ENCODE assay signal across 8 mouse cellular contexts in genomic region chr4:150257252-150258204, GRCm38 (mm10). TPM values are rescaled to one million over a fixed set of nuclear protein-coding genes. Genes with fewer than 3 reads are reported as not detected.
DNase-seq lines count a peak whose midpoint lies in the region; ATAC-seq lines count a peak whose summit lies in the region.

No protein-coding gene starts in this region.

- no peak overlapping the region for H3K4me2 ChIP-seq in embryonic facial prominence, embryonic 13.5 days
- 0 out of 2 replicates have a peak overlapping the region, but pooled peaks have one; percentile 7 for H3K4me2 ChIP-seq in heart, embryonic 12.5 days
- no peak overlapping the region for H3K4me2 ChIP-seq in kidney, embryonic 15.5 days
- no peak overlapping the region for H3K4me2 ChIP-seq in liver, embryonic 12.5 days

- ATAC-seq in embryonic facial prominence, embryonic 13.5 days (ENCODE audit: insufficient number of reproducible peaks, insufficient read depth, low FRiP score, low TSS enrichment, low read depth): peak; percentile 71; the same call in 1 of the 2 replicates
- peak; percentile 79 for ATAC-seq in heart, embryonic 12.5 days (ENCODE audit: insufficient number of reproducible peaks, low FRiP score)
- ATAC-seq in kidney, embryonic 15.5 days (replicated peaks; ENCODE audit: low FRiP score): peak; percentile 70
- peak; percentile 45; the same call in 1 of the 2 replicates for ATAC-seq in liver, embryonic 12.5 days

- 52% methylated on average over 20 of the region's 20 CpGs for WGBS in embryonic facial prominence, embryonic 13.5 days
- 19% methylated on average over 20 of the region's 20 CpGs for WGBS in heart, embryonic 12.5 days
- WGBS in kidney, embryonic 15.5 days: 49% methylated on average over 20 of the region's 20 CpGs
- WGBS in liver, embryonic 12.5 days (ENCODE audit: insufficient replicate concordance): 49% methylated on average over 20 of the region's 20 CpGs

- peak overlapping the region; percentile 17; the same call in 1 of the 2 replicates for H3K27ac ChIP-seq in embryonic facial prominence, embryonic 13.5 days
- H3K27ac ChIP-seq in heart, embryonic 12.5 days (ENCODE audit: poor library complexity, severe bottlenecking): peak overlapping the region; percentile 46
- peak overlapping the region; percentile 62; the same call in 1 of the 2 replicates for H3K27ac ChIP-seq in kidney, embryonic 15.5 days
- no peak overlapping the region for H3K27ac ChIP-seq in liver, embryonic 12.5 days

- H3K4me1 ChIP-seq in embryonic facial prominence, embryonic 13.5 days: peaks cover 11% of the 10 kb centered on the region
- peaks cover 34% of the 10 kb centered on the region for H3K4me1 ChIP-seq in heart, embryonic 12.5 days (replicated peaks)
- peaks cover 34% of the 10 kb centered on the region for H3K4me1 ChIP-seq in kidney, embryonic 15.5 days
- H3K4me1 ChIP-seq in liver, embryonic 12.5 days: no peaks in the 10 kb centered on the region

- H3K9me3 ChIP-seq in embryonic facial prominence, embryonic 13.5 days: no peaks in the 10 kb centered on the region
- no peaks in the 10 kb centered on the region for H3K9me3 ChIP-seq in heart, embryonic 12.5 days (replicated peaks)
- H3K9me3 ChIP-seq in kidney, embryonic 15.5 days (replicated peaks): no peaks in the 10 kb centered on the region
- no peaks in the 10 kb centered on the region for H3K9me3 ChIP-seq in liver, embryonic 12.5 days (replicated peaks)

- peak overlapping the region; percentile 41 for H3K9ac ChIP-seq in embryonic facial prominence, embryonic 13.5 days
- H3K9ac ChIP-seq in heart, embryonic 12.5 days: peak overlapping the region; percentile 28; the same call in 1 of the 2 replicates
- no peak overlapping the region for H3K9ac ChIP-seq in kidney, embryonic 15.5 days
- no peak overlapping the region for H3K9ac ChIP-seq in liver, embryonic 12.5 days

- H3K36me3 ChIP-seq in embryonic facial prominence, embryonic 13.5 days: peaks cover 5% of the 10 kb centered on the region; the same call in 1 of the 2 replicates
- H3K36me3 ChIP-seq in heart, embryonic 12.5 days: peaks cover 23% of the 10 kb centered on the region
- peaks cover 14% of the 10 kb centered on the region for H3K36me3 ChIP-seq in kidney, embryonic 15.5 days
- H3K36me3 ChIP-seq in liver, embryonic 12.5 days: peaks cover 6% of the 10 kb centered on the region

- H3K27me3 ChIP-seq in embryonic facial prominence, embryonic 13.5 days: no peaks in the 10 kb centered on the region
- no peaks in the 10 kb centered on the region for H3K27me3 ChIP-seq in heart, embryonic 12.5 days (replicated peaks)
- H3K27me3 ChIP-seq in kidney, embryonic 15.5 days: no peaks in the 10 kb centered on the region
- no peaks in the 10 kb centered on the region for H3K27me3 ChIP-seq in liver, embryonic 12.5 days (replicated peaks)

- peak; percentile 81 for DNase-seq in 416B (ENCODE audit: low read depth)
- peak; percentile 92 for DNase-seq in adrenal gland, postnatal 10 days
- DNase-seq in natural killer cell, adult 2 months (ENCODE audit: low spot score in 2 of 2): peak; percentile 55 to 72
- peak; percentile 68 to 89 for DNase-seq in spleen, postnatal 4 days (ENCODE audit: low spot score in 2 of 2)

- no peak overlapping the region for H3K4me3 ChIP-seq in embryonic facial prominence, embryonic 13.5 days
- H3K4me3 ChIP-seq in heart, embryonic 12.5 days: no peak overlapping the region
- H3K4me3 ChIP-seq in kidney, embryonic 15.5 days (replicated peaks): no peak overlapping the region
- H3K4me3 ChIP-seq in liver, embryonic 12.5 days: no peak overlapping the region

RNA-seq across cellular contexts. Expression of gene Eno1, which starts 21.0 kb away (rescaled TPM):
- total RNA-seq in adrenal gland, postnatal 10 days (2021): 100 to 1,000 TPM; 442 to 474 TPM
- polyA plus RNA-seq in embryonic facial prominence, embryonic 13.5 days (2015; fragmentation: Nextera tagmentation; extraction: Ambion mirVana): 1,290 and 1,439 TPM in 2 replicates
- polyA plus RNA-seq in heart, embryonic 12.5 days (2016; fragmentation: Nextera tagmentation; extraction: Ambion mirVana): 2,142 and 2,173 TPM in 2 replicates
- 1,865 and 1,947 TPM in 2 replicates for polyA plus RNA-seq in kidney, embryonic 15.5 days (2015; fragmentation: Nextera tagmentation; extraction: Ambion mirVana)
- 1,241 and 1,342 TPM in 2 replicates for polyA plus RNA-seq in liver, embryonic 12.5 days (2016; fragmentation: Nextera tagmentation; extraction: Ambion mirVana)

RNA-seq across cellular contexts. Expression of gene Rere, which starts 23.9 kb away (rescaled TPM):
- 100 to 1,000 TPM in 1 of 2 experiments, 10 to 100 TPM in 1; 85.3 to 118 TPM for total RNA-seq in adrenal gland, postnatal 10 days (2021)
- 23.3 and 26.3 TPM in 2 replicates for polyA plus RNA-seq in embryonic facial prominence, embryonic 13.5 days (2015; fragmentation: Nextera tagmentation; extraction: Ambion mirVana)
- polyA plus RNA-seq in heart, embryonic 12.5 days (2016; fragmentation: Nextera tagmentation; extraction: Ambion mirVana): 29.5 and 37.9 TPM in 2 replicates
- polyA plus RNA-seq in kidney, embryonic 15.5 days (2015; fragmentation: Nextera tagmentation; extraction: Ambion mirVana): 35.1 and 36.5 TPM in 2 replicates
- polyA plus RNA-seq in liver, embryonic 12.5 days (2016; fragmentation: Nextera tagmentation; extraction: Ambion mirVana): 11.6 and 12.8 TPM in 2 replicates

RNA-seq across cellular contexts. Expression of gene Car6, which starts 56.4 kb away (rescaled TPM):
- total RNA-seq in adrenal gland, postnatal 10 days (2021): under 1 TPM; 0.27 to 0.54 TPM
- 0.23 TPM in 1 of 2 replicates, not detected in the other for polyA plus RNA-seq in embryonic facial prominence, embryonic 13.5 days (2015; fragmentation: Nextera tagmentation; extraction: Ambion mirVana)
- not detected in 2 replicates for polyA plus RNA-seq in heart, embryonic 12.5 days (2016; fragmentation: Nextera tagmentation; extraction: Ambion mirVana)
- not detected in 2 replicates for polyA plus RNA-seq in kidney, embryonic 15.5 days (2015; fragmentation: Nextera tagmentation; extraction: Ambion mirVana)
- not detected in 2 replicates for polyA plus RNA-seq in liver, embryonic 12.5 days (2016; fragmentation: Nextera tagmentation; extraction: Ambion mirVana)

Comparison
In these comparisons a context has a peak if more than half of its experiments do, and no peak if none do; other contexts are left out.
1. H3K9ac ChIP-seq: peak in embryonic facial prominence, embryonic 13.5 days (single experiment) and heart, embryonic 12.5 days (single experiment); none in kidney, embryonic 15.5 days (single experiment) and liver, embryonic 12.5 days (single experiment).
2. Peak in every context shown above with its lines, with median percentiles within 50 percentile points of each other: DNase-seq and ATAC-seq.